Mouse (Mus musculus) cortical plate, adult 2 months (tissue): Measurements from ENCODE around the gene Nlrx1.

ENCODE experiments used
- CTCF ChIP-seq: fragments of 200-500 bp; IDR thresholded peaks from 2 replicates; pipeline ENCODE4 v1.5.1; 2011; ENCODE audit warnings: mild to moderate bottlenecking, control low read depth, low read length; ENCODE audit not compliant: insufficient read depth; ENCODE audit errors: extremely low read depth
- POLR2A ChIP-seq: fragments of 200-500 bp; IDR thresholded peaks from 2 replicates; pipeline ENCODE4 v1.6.1; 2011; ENCODE audit warnings: mild to moderate bottlenecking, low read length, control low read depth; ENCODE audit not compliant: insufficient read depth; ENCODE audit errors: extremely low read depth

- TF ChIP-seq CTCF (no peak), POLR2A (no peak)
Measured at GRCm38 (mm10) chr9:44241418-44241817, 27.0 kb downstream of the Nlrx1 start.
